Mouse (Mus musculus): ENCODE measurements around the gene Zfp1.

The Zfp1 gene

GRCm38 (mm10) chr8:111715514-111715913 is 72.3 kb downstream of the Zfp1 start:
- no peak for DNase-seq

- DNase-seq, result peak; percentile 21
Observed at GRCm38 (mm10) chr8:111716603-111717487, 73.6 kb downstream of the Zfp1 start.

- no peak for DNase-seq
Observed at GRCm38 (mm10) chr8:111717488-111717792, 74.2 kb downstream of the Zfp1 start.

GRCm38 (mm10) chr8:111717866-111718265 is 74.7 kb downstream of the Zfp1 start:
- peak; percentile 38 for DNase-seq

- DNase-seq, result peak; percentile 19
Observed at GRCm38 (mm10) chr8:111718937-111719336, 75.7 kb downstream of the Zfp1 start.

GRCm38 (mm10) chr8:111720115-111720544 is 76.9 kb downstream of the Zfp1 start:
- DNase-seq, result no peak
